Mouse (Mus musculus) retina, adult 2 months (tissue): ENCODE measurements around the gene Sox6.
A peak's percentile ranks its signal among the peaks of the same experiment; 100 is the strongest.
"Not testable (repeated sequence)": the region's sequence is repeated elsewhere in the genome, so short reads cannot be mapped to it uniquely, and the experiment has no call there.

Source experiments
- DNase-seq: peaks from one replicate; pipeline ENCODE4 v3.0.0-alpha.2; 2012; ENCODE audit warnings: low read depth, low spot score

Gene Sox6

GRCm38 (mm10) chr7:115666686-115667382 is 371.8 kb downstream of the Sox6 start:
- no peak for DNase-seq

- no peak for DNase-seq
These were observed 375.2 kb downstream of the Sox6 start for GRCm38 (mm10) chr7:115663399-115663798.

GRCm38 (mm10) chr7:115662121-115662520 is 376.5 kb downstream of the Sox6 start:
- DNase-seq, result no peak

- no peak for DNase-seq
These were observed 391.9 kb downstream of the Sox6 start for GRCm38 (mm10) chr7:115646696-115647095.

- DNase-seq, result no peak
These were observed 392.6 kb downstream of the Sox6 start for GRCm38 (mm10) chr7:115645971-115646447.

- DNase-seq, result no peak
These were observed 393.2 kb downstream of the Sox6 start for GRCm38 (mm10) chr7:115645272-115645970.

GRCm38 (mm10) chr7:115630691-115631090 is 407.9 kb downstream of the Sox6 start:
- no peak for DNase-seq

- DNase-seq, result no peak
These were observed 408.3 kb downstream of the Sox6 start for GRCm38 (mm10) chr7:115630287-115630686.

GRCm38 (mm10) chr7:115628766-115629165 is 409.8 kb downstream of the Sox6 start:
- DNase-seq, result no peak

GRCm38 (mm10) chr7:115625956-115626355 is 412.6 kb downstream of the Sox6 start:
- DNase-seq, result no peak

- no peak for DNase-seq
These were observed 413.6 kb downstream of the Sox6 start for GRCm38 (mm10) chr7:115624907-115625552.

- no peak for DNase-seq
These were observed 414.1 kb downstream of the Sox6 start for GRCm38 (mm10) chr7:115624451-115624850.

- no peak for DNase-seq
These were observed 422.8 kb downstream of the Sox6 start for GRCm38 (mm10) chr7:115615697-115616237.

- DNase-seq, result no peak
These were observed 431.1 kb downstream of the Sox6 start for GRCm38 (mm10) chr7:115607485-115607884.

GRCm38 (mm10) chr7:115606125-115606524 is 432.5 kb downstream of the Sox6 start:
- DNase-seq, result not testable (repeated sequence)

- no peak for DNase-seq
These were observed 433.7 kb downstream of the Sox6 start for GRCm38 (mm10) chr7:115604883-115605282.

- DNase-seq, result no peak
These were observed 441.2 kb downstream of the Sox6 start for GRCm38 (mm10) chr7:115597376-115597775.

- no peak for DNase-seq
These were observed 458.1 kb downstream of the Sox6 start for GRCm38 (mm10) chr7:115580461-115580860.

- no peak for DNase-seq
These were observed 458.8 kb downstream of the Sox6 start for GRCm38 (mm10) chr7:115579826-115580225.

GRCm38 (mm10) chr7:115576387-115576786 is 462.2 kb downstream of the Sox6 start:
- no peak for DNase-seq

GRCm38 (mm10) chr7:115574834-115575233 is 463.8 kb downstream of the Sox6 start:
- no peak for DNase-seq

GRCm38 (mm10) chr7:115568821-115569240 is 469.8 kb downstream of the Sox6 start:
- DNase-seq, result peak; percentile 25
